Mouse (Mus musculus) induced T-regulatory cell, adult 2 months (primary cell): ENCODE data around the gene Rtkn.

Source experiments
- DNase-seq: peaks from one replicate; pipeline ENCODE4 v3.0.0-alpha.2; 2012; ENCODE audit warnings: low read depth

The Rtkn gene

DNA sequence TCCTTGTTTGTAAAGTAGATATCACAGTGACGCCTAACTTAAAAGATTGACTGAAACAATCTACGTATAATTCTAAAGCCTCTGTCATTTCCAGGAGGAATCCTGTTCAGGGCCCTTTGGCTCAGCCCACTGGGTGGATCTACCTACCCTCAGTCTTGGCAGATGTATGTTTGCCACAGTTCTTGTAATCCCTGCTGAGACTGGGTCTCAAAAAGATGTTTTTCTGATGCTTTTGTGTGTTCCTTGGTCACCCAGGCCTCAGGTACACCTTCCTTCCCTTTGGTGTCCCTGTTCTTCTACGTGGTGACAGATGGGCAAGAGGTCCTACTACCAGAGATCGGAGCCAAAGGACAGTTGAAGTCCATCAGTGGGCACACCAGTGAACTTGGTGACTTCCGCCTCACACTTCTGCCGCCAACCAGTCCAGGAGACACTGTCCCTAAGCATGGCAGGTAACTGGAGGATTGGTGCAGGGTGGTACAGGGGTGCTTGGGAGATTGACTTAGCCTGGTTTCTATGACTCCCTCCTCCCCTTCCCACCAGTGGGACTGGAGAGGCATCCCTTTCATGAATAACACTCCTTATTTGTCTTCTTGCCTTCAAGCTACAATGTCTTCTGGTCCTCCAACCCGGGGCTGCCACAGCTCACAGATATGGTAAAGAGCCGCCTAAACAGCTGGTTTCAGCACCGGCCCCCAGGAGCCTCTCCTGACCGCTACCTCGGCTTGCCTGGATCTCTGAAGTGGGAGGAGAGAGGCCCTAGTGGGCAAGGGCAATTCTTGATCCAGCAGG lies 18.7 kb upstream of the Rtkn start:
- DNase-seq: no peak

DNA sequence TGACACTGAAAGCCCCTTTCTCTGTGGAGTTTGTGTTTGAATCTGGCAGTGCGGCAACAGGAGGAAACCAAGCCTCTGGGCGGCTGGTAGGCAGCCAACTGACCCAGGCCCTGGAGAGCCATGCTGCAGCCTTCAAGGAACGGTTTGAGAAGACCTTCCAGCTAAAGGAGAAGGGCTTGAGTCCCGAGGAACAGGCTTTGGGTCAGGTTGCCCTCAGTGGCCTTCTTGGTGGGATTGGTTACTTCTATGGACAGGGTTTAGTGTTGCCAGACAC lies 18.2 kb upstream of the Rtkn start:
- no peak for DNase-seq

DNA sequence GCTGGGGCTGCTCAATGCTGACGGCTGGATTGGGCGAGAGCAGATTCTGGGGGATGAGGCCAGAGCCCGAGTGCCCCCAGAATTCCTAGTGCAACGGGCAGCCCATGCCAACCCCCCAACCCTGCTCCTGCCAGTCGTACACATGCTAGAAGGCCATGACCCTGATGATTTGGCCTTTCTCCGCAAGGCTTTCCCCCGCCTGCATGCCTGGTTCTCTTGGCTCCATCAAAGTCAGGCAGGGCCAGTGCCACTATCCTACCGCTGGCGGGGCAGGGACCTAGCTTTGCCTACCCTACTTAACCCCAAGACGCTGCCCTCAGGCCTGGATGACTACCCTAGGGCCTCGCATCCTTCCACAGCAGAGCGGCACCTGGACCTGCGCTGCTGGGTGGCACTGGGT lies 17.6 kb upstream of the Rtkn start:
- no peak for DNase-seq

DNA sequence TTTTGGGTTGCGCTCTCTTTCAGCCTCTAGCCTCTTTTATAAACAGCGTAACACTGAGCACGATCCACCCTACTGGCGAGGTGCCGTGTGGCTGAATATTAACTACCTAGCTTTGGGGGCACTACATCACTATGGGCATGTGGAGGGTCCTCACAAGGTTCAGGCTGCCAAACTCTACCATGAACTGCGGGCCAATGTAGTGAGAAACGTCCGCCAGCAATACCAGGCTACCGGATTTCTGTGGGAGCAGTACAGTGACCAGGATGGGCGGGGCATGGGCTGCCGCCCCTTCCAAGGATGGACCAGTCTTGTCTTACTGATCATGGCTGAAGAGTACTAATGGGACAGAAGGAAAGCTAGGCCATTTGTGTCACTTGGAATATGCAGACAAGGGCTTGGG lies 16.9 kb upstream of the Rtkn start:
- DNase-seq: no peak

DNA sequence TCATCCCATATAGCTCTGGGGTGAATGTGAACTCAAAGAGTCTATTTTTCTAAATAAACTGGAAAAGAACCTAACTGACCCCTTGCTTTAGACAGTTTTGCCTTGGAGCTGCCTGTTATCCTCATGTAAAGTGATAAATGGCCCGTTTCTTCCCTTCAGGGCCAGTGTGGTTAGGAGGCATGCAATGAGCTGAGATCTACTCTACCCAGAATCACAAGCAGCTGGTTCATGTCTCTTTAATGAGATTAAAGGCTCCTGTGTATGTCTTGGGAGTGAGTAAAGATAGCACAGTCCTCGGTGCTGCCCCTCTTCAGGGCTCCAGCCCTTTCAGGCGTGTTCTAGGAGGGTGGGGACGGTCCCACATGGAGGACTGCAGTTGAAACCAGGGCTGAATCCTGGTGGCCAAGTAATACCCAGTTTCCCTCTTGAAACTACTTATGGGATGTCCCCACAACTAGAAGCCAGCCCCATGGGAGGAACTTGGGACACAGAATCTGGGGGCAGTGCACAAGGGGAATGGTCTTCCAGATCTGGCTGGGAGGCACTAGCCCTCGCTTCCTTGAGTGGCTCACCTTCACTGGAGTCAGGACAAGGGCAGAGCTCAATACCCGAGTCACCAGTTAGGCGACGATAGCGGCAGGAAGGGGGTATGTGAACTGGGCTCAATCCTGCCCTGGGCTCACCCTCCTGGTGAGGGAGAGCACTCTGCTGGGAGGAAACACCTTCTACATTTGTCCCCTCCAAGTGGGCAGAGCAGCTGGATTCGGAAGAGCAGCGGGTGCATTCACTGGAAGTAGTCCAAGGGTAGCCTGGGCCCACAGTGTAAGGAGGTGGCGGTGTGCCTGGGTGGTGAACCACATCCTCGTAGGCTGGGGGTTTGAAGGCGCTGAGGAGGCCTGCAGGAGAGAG lies 16.2 kb upstream of the Rtkn start:
- DNase-seq: peak; percentile 32

DNA sequence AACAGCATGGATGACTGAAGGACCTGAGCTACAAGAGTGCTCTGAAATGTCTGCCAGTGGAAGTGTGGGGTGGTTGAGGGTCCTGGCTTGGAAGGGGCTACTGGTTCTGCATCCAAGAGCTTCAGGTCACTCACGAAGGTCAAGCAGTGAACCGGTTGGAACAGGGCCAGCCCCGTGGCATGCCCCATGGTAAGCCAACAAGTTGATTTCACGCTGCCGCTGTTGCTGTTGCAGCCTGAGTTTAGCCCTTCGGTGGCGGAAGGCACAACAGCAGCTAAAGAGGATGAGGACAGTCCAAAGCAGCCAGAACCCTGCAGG lies 15.6 kb upstream of the Rtkn start:
- no peak for DNase-seq

DNA sequence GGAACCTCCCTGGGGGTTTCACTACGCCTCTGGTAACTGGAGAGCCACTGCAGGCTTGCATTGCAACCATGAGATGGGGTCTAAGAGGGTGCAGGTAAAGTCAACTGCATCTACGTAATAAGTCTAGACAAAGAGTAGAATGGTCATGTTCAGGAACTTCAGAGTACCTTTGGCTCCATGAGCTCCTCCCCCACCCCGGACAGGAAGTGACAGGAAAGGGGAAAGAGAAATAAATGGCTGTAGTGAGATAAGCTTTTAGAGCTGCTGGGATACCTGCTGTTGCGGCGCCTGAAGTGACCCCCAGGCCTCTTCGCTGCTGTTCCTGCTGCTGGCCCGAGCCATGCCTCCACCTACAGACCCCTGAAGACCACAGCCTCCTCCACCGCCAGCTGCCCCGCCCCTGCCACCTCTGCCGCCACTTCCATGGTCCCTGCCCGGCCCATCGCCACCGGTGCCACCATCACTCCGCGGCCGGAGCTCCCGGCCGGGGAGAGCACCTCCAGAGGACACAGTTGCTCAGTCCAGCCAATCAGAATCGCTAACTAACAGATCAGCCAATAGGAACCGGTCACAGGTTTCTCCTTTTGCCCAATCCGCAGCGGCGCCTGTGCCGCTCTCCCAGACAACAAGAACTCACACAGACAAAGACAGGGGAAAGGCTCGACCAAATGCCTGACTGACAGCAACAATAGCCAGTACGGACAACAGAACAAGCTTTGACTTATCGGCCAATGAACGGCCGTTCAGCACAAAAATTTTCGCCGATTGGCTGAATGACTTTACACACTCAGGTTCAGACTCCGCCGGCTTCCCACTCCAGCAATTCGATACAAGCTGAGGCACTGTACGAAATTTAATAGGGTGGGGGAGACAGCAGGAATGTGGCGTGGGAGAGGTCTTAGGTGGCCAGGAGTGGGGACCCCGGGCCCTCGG lies 14.1 kb upstream of the Rtkn start, which contains the start of gene Wbp1:
TSS of gene Wbp1 (minus strand) at position 630 of the 933 bp plus-strand sequence.
- DNase-seq: peak; percentile 98

DNA sequence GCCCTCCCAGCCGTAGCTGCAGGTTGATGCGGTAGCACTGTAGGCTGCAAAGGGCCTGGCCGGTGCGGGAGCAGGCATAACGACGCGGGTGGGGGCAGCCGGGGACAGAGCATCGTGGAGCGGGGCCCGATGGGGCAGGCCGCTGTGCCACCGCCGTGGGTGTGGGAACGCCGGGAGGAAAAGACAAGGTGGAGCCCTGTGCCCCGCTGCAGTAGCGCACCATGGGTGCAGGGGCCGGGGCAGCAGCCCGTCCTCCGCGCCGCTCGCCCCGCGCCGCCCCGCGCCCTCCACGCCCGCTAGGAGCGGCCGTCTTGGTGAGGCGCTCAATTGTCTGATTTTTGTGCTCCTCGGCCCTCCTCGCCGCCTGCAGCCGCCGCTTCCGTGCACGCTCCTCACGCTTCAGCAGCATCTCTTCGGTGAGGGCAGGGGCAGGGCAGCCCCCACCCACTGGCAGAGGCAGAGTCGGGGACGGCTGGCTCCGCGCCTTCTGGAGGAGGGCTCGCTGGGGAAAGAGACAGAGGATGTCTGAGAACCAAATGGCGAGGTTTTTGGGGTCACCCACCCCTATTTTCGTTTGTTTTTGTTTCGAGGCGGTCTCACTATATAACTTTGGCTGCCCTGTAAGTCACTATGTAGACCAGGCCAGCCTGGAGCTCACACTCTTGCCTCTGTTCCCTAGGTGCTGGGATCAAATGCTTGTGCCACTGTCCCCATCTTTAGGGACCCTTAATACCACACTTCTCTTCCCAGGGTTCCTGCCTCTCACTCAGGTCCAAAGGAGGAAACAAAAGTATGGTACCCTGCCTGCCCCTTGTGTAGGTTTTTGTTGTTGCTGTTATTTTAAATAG lies 13.2 kb upstream of the Rtkn start:
- peak; percentile 23 for DNase-seq

DNA sequence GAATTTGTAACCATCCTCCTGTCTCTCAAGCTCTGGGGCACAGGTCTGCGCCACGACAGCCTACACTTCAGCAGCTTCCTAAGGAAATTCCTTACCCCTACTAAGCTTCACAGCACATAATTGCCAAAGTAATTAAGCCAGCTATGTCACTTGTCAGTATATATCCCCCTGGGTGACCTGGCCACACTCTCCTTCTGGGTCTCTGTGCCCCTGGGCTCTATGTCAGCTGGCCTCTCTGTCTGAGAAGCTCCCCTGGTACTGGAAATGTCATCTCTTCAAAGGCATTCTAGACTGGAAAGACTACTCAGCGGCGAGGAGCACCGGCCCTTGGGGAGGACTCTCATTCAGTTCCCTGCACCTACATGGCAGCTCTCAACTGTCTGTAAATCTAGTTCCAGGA lies 12.3 kb upstream of the Rtkn start:
- no peak for DNase-seq

DNA sequence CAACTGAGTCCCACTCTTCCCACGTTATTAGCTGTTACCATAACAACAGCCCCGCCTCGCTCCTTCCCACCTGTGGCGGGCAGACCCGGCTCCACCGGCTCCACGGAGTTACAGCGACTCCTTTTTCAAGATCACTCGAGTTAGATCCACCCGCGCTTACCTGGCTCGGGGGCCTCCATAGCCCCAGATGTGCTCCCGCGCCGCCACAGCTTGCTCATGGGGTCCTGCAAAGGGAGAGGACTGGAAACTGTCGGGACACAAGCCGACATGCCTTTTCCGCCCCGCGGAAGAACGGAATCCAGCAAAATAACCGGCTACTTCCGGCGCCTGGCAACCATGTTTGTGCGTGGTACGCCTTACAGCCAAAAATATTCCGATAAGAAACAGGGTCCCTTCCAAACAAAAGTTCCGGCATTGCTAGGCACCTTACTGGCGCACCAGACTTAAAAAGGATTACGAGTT lies 10.4 kb upstream of the Rtkn start:
- peak; percentile 98 for DNase-seq

DNA sequence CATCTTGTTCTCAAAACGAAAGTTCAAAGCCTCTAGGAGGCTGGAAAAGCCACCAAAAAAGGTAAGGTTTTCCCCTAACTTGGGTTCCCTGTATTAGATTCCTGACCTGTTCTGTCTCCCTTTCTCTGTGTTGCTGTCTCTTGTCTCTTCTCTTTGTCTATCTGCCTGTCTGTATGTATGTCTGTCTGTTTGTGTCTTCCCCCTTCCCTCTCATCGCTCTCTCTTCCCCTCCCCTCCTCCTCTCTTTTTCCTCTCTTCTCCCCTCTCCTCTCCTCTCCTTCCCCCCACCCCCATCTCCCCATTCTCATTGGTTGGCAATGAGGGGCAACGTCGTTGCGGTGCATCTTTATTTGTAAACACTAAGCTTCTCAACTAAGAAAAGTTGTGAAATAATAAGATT lies 9.9 kb upstream of the Rtkn start, which contains the start of gene Ino80b:
TSS of gene Ino80b (minus strand) at position 101 of the 400 bp plus-strand sequence.
- DNase-seq: no peak

DNA sequence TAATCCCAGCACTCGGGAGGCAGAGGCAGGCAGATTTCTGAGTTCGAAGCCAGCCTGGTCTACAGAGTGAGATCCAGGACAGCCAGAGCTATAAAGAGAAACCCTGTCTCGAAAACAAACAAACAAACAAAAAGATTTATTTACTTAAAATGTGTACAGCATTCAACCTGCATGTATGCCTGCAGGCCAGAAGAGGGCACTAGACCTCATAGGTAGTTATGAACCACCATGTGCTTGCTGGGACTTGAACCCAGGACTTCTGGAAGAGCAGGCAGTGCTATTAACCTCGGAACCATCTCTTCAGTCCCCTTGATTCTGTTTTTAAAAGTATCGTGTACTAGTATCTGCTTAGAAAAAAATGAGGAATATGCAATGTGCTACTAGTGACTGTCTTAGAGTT lies 7.8 kb upstream of the Rtkn start:
- DNase-seq: peak; percentile 30

DNA sequence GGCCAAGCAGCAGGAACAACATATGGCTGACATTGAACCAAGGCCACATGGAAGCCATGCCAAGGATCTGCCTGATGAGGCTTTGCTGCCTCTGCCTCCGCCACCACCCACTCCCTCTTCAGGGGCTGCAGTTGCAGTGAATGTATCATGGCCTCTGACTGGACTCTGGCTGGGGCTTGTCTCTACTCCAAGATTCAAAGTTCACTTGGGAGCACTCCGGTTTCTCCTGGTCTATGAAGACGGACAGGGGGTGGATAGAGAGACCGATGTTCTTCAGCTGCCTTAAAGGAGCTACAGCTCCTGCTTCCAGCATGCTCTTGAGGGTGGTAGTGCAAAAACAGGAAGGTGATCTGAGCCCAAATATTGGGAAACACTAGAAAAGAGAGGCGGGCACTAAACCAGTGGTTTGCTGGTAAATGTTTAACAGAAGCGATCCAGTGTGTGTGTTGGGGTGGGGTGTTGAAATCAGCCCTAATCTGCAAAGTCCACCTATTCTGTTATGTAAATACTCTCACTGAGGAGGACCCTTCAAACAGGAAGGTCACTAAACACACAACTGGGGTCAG lies 3.7 kb upstream of the Rtkn start:
- DNase-seq: no peak

DNA sequence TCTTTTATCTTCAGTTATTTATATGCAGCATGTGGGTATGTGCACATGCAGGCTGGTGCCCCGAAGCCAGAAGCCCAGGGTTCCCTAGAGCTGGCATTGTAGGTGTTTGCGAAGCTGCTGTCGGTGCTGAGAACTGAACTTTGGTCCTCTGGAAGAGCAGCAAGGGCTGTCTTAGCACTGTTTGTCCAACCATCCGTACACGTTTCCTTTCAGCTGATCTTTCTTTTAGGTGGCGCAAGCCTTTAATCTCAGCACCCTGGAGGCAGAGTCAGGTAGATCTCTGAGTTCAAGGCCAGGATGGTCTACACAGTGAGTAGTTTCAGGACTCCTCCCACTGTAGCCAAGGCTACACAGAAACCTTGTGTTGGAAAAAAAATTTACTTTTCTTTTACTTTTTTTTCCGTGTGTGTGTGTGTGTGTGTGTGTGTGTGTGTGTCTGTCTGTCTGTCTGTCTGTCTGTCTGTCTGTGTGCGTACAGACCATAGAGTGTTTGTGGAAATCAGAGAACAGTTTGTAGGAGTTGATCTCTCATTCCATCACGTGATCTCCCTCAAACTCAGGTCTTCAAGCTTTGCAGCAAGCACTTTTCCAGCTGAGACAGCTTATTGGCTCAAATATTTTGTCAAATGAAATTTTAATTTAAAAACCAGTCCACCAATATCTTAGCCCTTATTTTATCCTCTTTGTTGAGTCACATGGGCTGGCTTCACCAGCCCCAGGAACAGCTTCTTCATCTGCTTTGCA lies 2.9 kb upstream of the Rtkn start:
- DNase-seq: no peak

DNA sequence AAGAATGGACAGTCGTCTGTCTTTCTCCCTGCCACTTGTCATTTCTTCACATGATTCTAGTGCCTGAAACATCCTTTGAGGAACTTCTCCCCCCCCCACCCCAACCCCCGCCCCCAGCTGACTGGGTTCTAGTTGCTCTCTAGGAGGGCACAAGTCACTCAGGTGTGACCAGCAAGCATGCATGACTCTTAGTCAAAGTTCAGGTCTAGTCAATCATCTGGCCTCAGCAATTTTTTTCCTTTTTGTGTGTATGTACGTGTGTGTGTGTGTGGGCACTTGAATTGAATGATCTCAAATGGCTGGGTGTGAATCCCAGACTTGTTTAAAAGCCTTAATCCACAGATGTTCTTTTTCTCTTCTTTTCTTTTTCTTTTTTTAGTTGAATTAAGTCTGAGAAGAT lies 1.0 kb upstream of the Rtkn start:
- DNase-seq: no peak

DNA sequence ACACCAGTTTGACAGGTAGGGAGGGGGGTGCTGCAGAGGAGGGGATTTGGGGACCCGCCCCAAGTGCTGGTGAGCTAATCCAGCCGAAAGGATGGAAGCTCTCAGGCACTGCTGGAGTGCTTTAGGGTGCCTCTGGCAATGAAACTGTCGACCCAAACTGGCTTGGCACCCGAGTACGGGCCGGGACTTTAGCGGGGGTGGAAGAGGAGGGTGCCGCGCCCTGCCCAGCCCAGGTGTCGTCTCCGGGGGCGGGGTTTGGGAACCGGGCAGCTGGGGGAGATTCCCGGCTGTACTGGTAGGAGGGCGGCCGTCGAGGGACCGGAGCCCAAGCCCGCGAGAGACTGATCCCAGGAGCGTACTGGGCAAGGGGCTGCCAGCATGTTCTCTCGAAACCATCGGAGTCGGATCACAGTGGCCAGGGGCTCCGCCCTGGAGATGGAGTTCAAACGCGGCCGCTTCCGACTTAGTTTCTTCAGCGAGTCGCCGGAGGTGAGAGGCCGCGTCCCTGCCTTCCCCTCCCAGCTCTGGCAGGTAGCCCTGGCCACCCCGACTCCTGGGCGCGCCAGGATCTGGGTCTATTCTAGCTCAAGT lies 403 bp downstream of the Rtkn start:
- DNase-seq: peak; percentile 36

DNA sequence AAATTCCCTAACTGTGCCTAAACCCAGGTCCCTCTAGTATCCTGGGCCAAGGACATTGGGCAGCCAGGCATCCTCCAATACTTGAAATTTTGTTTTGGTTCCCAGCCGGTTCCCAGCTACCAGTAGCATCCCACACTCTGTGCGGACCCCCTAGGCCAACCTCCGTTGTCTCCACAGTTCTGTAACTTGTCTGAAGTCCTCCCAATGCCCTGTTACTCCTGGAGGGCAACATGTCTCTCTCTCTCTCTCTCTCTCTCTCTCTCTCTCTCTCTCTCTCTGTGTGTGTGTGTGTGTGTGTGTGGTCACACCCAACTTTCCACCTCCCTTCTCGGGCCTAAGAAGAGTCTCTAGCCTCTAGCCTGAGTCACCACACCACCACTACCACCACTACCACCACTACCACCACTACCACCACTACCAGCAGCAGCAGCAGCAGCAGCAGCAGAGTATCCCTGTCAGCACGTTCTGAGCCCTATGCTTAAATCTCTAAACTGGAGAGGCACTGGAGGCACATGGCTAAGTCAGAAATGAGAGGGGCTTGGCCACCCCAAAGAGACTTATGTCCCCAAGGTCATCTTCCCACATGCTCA lies 1.1 kb downstream of the Rtkn start:
- no peak for DNase-seq

DNA sequence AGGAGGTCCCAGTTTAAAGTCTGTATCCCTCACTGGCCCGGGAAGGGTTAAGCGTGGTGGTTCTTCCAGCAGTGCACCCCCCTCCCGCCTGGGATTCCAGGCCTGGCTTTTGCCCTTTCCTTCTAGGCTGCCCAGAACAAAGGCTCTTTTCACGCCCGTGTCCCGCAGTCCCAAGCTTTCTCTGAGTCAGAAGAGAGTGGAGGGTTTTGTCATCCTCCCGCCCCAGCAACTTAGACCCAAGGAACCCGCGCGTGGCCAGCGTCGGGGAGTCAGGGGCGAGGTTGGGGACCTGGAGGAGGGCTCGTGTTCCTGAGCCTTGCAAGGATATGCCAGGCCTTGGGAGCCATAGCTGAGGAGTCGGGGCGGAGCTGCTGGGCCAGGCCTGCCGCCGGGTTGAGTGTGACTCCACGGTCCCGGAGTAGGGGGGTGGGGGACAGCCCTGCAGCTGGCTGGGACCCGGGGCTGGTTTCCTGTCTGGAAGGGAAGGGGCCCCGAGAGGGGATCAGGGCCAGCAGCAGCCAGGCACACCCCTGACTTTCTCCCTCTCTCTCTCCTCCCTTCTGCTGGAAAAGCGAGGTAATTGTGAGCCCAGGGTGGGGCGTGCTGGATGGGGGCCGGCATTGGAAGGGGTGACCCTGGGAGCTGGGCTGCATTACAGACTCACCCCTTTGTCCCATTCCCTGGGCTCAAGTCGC lies 1.8 kb downstream of the Rtkn start:
- no peak for DNase-seq

DNA sequence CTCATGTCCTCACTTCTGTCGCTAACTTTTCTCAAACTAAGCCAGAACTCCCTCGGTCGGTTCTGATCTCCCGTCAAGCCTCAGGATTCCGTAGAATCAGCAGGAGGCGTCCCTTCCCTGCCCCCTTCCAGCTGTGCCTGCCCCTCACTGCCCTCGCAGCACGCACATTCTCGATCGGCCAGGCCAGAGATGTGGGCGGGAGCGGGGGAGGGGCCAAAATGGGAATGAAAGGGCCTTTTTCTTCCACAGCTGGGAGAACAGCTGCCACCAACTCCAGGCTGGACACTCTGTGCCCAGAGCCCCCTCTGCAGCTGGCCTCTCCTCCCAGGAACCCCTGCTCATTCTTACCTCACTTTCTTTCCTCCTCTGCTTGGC lies 2.3 kb downstream of the Rtkn start:
- no peak for DNase-seq
